Comparison of ENCODE assay signal across 21 mouse cellular contexts in genomic region chr4:155692421-155692820, GRCm38 (mm10). TPM values are rescaled to one million over a fixed set of nuclear protein-coding genes. Genes with fewer than 3 reads are reported as not detected.
DNase-seq lines count a peak whose midpoint lies in the region; ATAC-seq lines count a peak whose summit lies in the region.
"Had no signal": no experiment of that assay in that cellular context is flagged by ENCODE, and none has a peak within 500 bp of the region (broad histone marks: within the 10 kb centered on the region; RNA-seq: fewer than 3 reads in every experiment).

No protein-coding gene starts in this region.

- no peak overlapping the region for H3K9ac ChIP-seq in midbrain, embryonic 13.5 days (replicated peaks)
- H3K9ac ChIP-seq: forebrain, embryonic 13.5 days; forebrain, postnatal 0 days; heart, embryonic 15.5 days; hindbrain, embryonic 13.5 days had no signal

- WGBS in midbrain, embryonic 13.5 days: 96% methylated on average over 3 of the region's 3 CpGs

- H3K4me2 ChIP-seq in midbrain, embryonic 13.5 days (replicated peaks): no peak overlapping the region
- H3K4me2 ChIP-seq: forebrain, embryonic 13.5 days; heart, embryonic 11.5 days; heart, embryonic 15.5 days; hindbrain, embryonic 13.5 days had no signal

- no peaks in the 10 kb centered on the region for H3K9me3 ChIP-seq in midbrain, embryonic 13.5 days
- H3K9me3 ChIP-seq: embryonic facial prominence, embryonic 10.5 days; forebrain, embryonic 13.5 days; heart, embryonic 15.5 days; hindbrain, embryonic 13.5 days had no signal

- no peak overlapping the region for H3K27ac ChIP-seq in midbrain, embryonic 13.5 days
- H3K27ac ChIP-seq: embryonic facial prominence, embryonic 10.5 days; forebrain, embryonic 13.5 days; gastrocnemius, adult 2 months; heart, embryonic 15.5 days; hindbrain, embryonic 13.5 days had no signal

- H3K27me3 ChIP-seq in midbrain, embryonic 13.5 days: peaks cover 40% of the 10 kb centered on the region

- no peak for ATAC-seq in midbrain, embryonic 13.5 days
- ATAC-seq: forebrain, embryonic 13.5 days; forebrain, postnatal 0 days; intestine, embryonic 16.5 days had no signal

- no peak overlapping the region for H3K4me3 ChIP-seq in midbrain, embryonic 13.5 days (replicated peaks)
- H3K4me3 ChIP-seq: forebrain, embryonic 13.5 days; gastrocnemius, adult 2 months; heart, embryonic 15.5 days; hindbrain, embryonic 13.5 days had no signal

- H3K36me3 ChIP-seq in midbrain, embryonic 13.5 days: no peaks in the 10 kb centered on the region
- H3K36me3 ChIP-seq: embryonic facial prominence, embryonic 10.5 days; heart, embryonic 15.5 days; hindbrain, embryonic 13.5 days had no signal

- DNase-seq in cerebellum, adult 11-12 months: peak; percentile 56
- no peak for DNase-seq in cerebellum, adult 8-10 months
- DNase-seq in A20 (ENCODE audit: low read depth, low spot score) (peak; percentile 48), R1 (ENCODE audit: low read depth, low spot score) (peak; percentile 62), MN1 (ENCODE audit: low spot score) (no peak)
- DNase-seq in induced T-regulatory cell, adult 2 months (ENCODE audit: low read depth): peak; percentile 45
- no peak for DNase-seq in left cerebral cortex, adult 11 months (ENCODE audit: low spot score)
- DNase-seq: adrenal gland, adult 8-10 months; adrenal gland, postnatal 36 days; forebrain, postnatal 0 days; gastrocnemius, adult 2 months; gastrocnemius, postnatal 36 days; heart, adult 18-20 months; heart, postnatal 14 days had no signal

- peaks cover 27% of the 10 kb centered on the region for H3K4me1 ChIP-seq in midbrain, embryonic 13.5 days (replicated peaks)

RNA-seq across cellular contexts. Expression of gene Fndc10, which starts 1.7 kb away (rescaled TPM):
- 5.0 and 6.4 TPM in 2 replicates for polyA plus RNA-seq in midbrain, embryonic 13.5 days (2015; fragmentation: Nextera tagmentation; extraction: Ambion mirVana)

RNA-seq across cellular contexts. Expression of gene Ssu72, which starts 12.2 kb away (rescaled TPM):
- 155 and 159 TPM in 2 replicates for polyA plus RNA-seq in midbrain, embryonic 13.5 days (2015; fragmentation: Nextera tagmentation; extraction: Ambion mirVana)

RNA-seq across cellular contexts. Expression of gene Mib2, which starts 23.4 kb away (rescaled TPM):
- 32.6 and 41.9 TPM in 2 replicates for polyA plus RNA-seq in midbrain, embryonic 13.5 days (2015; fragmentation: Nextera tagmentation; extraction: Ambion mirVana)

RNA-seq across cellular contexts. Expression of gene Mmp23, which starts 39.2 kb away (rescaled TPM):
- polyA plus RNA-seq in midbrain, embryonic 13.5 days (2015; fragmentation: Nextera tagmentation; extraction: Ambion mirVana): 3.6 and 3.8 TPM in 2 replicates

RNA-seq across cellular contexts. Expression of gene Tmem240, which starts 42.2 kb away (rescaled TPM):
- polyA plus RNA-seq in midbrain, embryonic 13.5 days (2015; fragmentation: Nextera tagmentation; extraction: Ambion mirVana): 8.6 and 10.1 TPM in 2 replicates

Comparison
In these comparisons a context has a peak if more than half of its experiments do, and no peak if none do; other contexts are left out.
1. DNase-seq: peak in cerebellum, adult 11-12 months (single experiment), A20 (single experiment), R1 (single experiment) and induced T-regulatory cell, adult 2 months (single experiment); none in cerebellum, adult 8-10 months (single experiment), left cerebral cortex, adult 11 months (single experiment) and MN1 (single experiment).